Mouse (Mus musculus) liver, adult 2 months (tissue): ENCODE results near the gene Eml2. TPM values are rescaled to one million over a fixed set of nuclear protein-coding genes. Genes with fewer than 3 reads are reported as not detected.
"Not testable (repeated sequence)": the region's sequence is repeated elsewhere in the genome, so short reads cannot be mapped to it uniquely, and the experiment has no call there.

Source experiments
- DNase-seq: peaks from one replicate; pipeline ENCODE4 v3.0.0-alpha.2; 2011; ENCODE audit warnings: low read depth, low spot score; ENCODE audit errors: extremely low read depth
- H3K27ac ChIP-seq: fragments of 200-500 bp; replicated peaks from 2 replicates; pipeline ENCODE4 v1.5.1; 2012; ENCODE audit warnings: low read depth, mild to moderate bottlenecking, control low read depth, inconsistent platforms, low read length; ENCODE audit not compliant: insufficient read depth
- H3K27me3 ChIP-seq: fragments of 200-500 bp; 2 replicates; pipeline ENCODE4 v1.6.1; 2012; ENCODE audit warnings: mild to moderate bottlenecking, moderate library complexity, low read length, inconsistent platforms; ENCODE audit not compliant: control insufficient read depth, insufficient read depth
- H3K36me3 ChIP-seq: fragments of 200-500 bp; 2 replicates; pipeline ENCODE4 v1.6.1; 2012; ENCODE audit warnings: low read length, inconsistent platforms; ENCODE audit not compliant: control insufficient read depth, insufficient read depth
- H3K4me1 ChIP-seq: fragments of 200-500 bp; 2 replicates; pipeline ENCODE4 v1.6.1; 2011; ENCODE audit warnings: low read length; ENCODE audit not compliant: control insufficient read depth, insufficient read depth
- H3K4me3 ChIP-seq: fragments of 200-500 bp; 2 replicates; pipeline ENCODE4 v1.5.1; 2011; ENCODE audit warnings: low read depth, mild to moderate bottlenecking, control low read depth, low read length, moderate library complexity; ENCODE audit not compliant: insufficient read depth
- H3K79me2 ChIP-seq: fragments of 200-500 bp; 2 replicates; pipeline ENCODE4 v1.6.1; 2012; ENCODE audit warnings: inconsistent platforms, mild to moderate bottlenecking, low read length, moderate library complexity; ENCODE audit not compliant: control insufficient read depth, insufficient read depth
- H3K9ac ChIP-seq: fragments of 200-500 bp; 2 replicates; pipeline ENCODE4 v1.6.1; 2012; ENCODE audit warnings: low read depth, mild to moderate bottlenecking, control low read depth, inconsistent platforms, low read length
- CTCF ChIP-seq: fragments of 200-500 bp; IDR thresholded peaks from 2 replicates; pipeline ENCODE4 v1.5.1; 2011; ENCODE audit warnings: low read depth, low read length, control low read depth
- POLR2A ChIP-seq: fragments of 200-500 bp; IDR thresholded peaks from 2 replicates; pipeline ENCODE4 v1.6.1; 2011; ENCODE audit warnings: low read length, control low read depth; ENCODE audit not compliant: insufficient read depth; ENCODE audit errors: extremely low read depth
- WGBS: fragments of 180-500 bp; shearing (Covaris S2); methylation state at CpG from one replicate; pipeline ENCODE4 v1.1.7; 2018; 5-methylcytosine and 5-hydroxymethylcytosine counted together
- polyA plus RNA-seq: library from polyadenylated mRNA; depleted of rRNA; stranded (reverse); fragments of >200 nt; gene quantifications from 2 replicates; pipeline ENCODE4 v1.2.3, GENCODE M21; 2012
- total RNA-seq: library from RNA; depleted of rRNA; stranded (reverse); fragments of >200 nt; gene quantifications from 2 replicates; pipeline ENCODE4 v1.2.3, GENCODE M21; 2014

Gene Eml2
- total and polyA plus RNA-seq, 2 experiments, result 9.8 to 12.2 TPM

DNA sequence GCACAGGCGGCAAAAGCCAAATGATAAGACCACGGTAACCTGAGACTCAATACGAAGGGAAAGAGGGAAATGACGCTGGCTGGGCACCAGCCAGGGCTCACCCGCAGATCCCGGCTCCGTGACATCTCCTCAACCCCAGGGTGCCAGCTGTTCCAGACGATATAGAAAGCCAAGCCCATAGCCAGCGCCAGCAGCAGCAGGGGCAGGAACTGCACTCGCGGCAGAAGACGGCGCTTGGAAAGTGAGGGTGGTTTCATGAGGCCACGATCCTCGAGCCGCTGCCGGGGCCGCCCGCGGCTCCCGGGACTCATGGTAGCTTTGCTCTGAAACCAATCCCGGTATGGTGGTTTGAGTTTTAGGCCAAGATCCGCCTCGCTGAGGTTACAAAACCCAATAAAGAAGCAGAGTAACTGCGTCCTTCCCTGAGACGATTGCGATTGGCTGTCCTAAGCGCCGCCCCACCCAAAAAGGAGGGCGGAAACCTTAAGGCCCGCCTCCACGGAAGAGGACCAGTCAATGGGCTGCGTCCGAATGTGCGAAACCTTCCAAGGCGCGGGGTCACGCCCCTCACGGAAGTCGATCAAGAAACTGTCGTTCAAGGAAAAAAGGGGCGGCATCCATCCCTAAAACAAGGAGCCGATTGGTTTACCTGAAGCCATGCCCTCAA, 27.2 kb upstream of the Eml2 start, which contains the start of gene Qpctl:
Gene Qpctl (minus strand): TSS at position 417 of the 667 bp plus-strand sequence.
- TF ChIP-seq CTCF, result no peak
- TF ChIP-seq POLR2A, result peak; percentile 49; the same call in 1 of the 2 replicates
- Histone ChIP-seq H3K27me3 (no peaks in the 10 kb centered on the region), H3K27ac (peak within 1 kb of the TSS; percentile 42; the same call in 1 of the 2 replicates), H3K4me1 (no peaks in the 10 kb centered on the region), H3K79me2 (0 out of 2 replicates have a peak, but pooled peaks cover 2% of the 10 kb centered on the region), H3K4me3 (peak within 1 kb of the TSS; percentile 79), H3K9ac (peak within 1 kb of the TSS; percentile 80), H3K36me3 (peaks cover 7% of the 10 kb centered on the region; the same call in 1 of the 2 replicates)
- peak; percentile 98 for DNase-seq
- under 1% methylated on average over 43 of the region's 43 CpGs for WGBS

DNA sequence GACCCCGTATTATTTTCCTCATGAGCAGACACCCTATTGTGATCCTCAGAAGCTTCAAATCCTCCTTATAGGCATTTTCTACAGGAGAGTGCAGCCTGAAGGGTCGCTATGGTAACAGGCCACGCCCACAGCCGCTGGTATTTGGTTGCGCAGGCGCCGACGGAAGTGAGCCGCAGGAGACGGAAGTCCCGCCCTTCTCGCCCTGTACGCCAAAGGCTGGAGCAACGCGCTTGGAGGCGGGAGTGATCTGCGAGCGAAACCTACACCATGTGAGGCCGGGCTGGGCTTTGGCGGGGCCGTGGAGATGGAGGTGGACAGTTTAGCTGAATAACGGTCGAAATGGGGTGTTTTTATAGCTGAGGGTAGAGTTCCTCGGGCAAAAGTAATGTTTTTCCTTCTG, 26.6 kb upstream of the Eml2 start, which contains the start of gene Snrpd2:
Gene Snrpd2 (plus strand): TSS at position 97 of the 400 bp plus-strand sequence.
- peak; percentile 39; the same call in 1 of the 2 replicates for TF ChIP-seq POLR2A
- no peak for TF ChIP-seq CTCF
- DNase-seq, result peak; percentile 84
- 1% methylated on average over 24 of the region's 24 CpGs for WGBS
- Histone ChIP-seq H3K9ac (peak within 1 kb of the TSS; percentile 80), H3K79me2 (0 out of 2 replicates have a peak, but pooled peaks cover 2% of the 10 kb centered on the region), H3K27me3 (no peaks in the 10 kb centered on the region), H3K36me3 (peaks cover 7% of the 10 kb centered on the region; the same call in 1 of the 2 replicates), H3K27ac (peak within 1 kb of the TSS; percentile 42; the same call in 1 of the 2 replicates), H3K4me3 (peak within 1 kb of the TSS; percentile 79), H3K4me1 (no peaks in the 10 kb centered on the region)

DNA sequence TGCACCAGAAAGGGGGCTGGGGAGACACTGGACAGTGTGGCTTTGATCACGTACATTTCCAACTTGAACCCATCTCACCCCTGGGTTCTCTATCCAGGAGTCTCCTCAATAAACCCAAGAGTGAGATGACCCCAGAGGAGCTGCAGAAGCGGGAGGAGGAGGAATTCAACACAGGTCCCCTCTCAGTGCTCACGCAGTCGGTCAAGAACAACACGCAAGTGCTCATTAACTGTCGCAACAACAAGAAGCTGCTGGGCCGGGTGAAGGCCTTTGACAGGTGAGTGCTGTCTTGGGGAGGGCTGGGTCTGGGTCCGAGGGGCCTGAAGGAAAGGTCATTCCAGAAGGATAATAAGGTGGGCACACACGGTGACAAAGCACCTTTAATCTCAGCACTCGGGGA, 25.1 kb upstream of the Eml2 start:
- H3K36me3 ChIP-seq, DNase-seq, H3K9ac ChIP-seq, H3K27me3 ChIP-seq, H3K27ac ChIP-seq, H3K4me1 ChIP-seq, H3K79me2 ChIP-seq, H3K4me3 ChIP-seq: not testable (repeated sequence)
- 93% methylated on average over 10 of the region's 10 CpGs for WGBS

DNA sequence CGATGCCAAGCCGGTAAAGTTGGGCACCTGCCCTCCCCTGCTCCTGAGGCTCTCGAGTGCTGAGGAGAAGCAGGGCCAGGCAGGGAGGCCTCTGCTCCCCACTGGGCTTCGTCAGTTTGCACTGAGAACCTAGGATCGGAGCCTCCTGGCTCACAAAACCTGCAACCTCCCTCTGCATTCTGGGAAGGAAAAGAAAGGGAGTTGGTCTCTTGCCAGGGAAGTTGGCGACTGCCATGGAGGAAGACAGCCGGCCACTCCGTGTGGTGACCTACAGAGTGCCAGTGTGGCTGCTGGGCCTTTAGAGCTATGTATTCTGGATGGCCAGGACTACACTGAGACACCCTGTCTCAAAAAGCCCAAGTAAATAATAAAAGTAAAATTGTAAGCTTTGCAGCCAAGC, 21.4 kb upstream of the Eml2 start:
- H3K79me2 ChIP-seq, result no peaks in the 10 kb centered on the region
- 85% methylated on average over 8 of the region's 8 CpGs for WGBS
- H3K4me1 ChIP-seq, result peaks cover 2% of the 10 kb centered on the region; the same call in 1 of the 2 replicates
- H3K9ac ChIP-seq, result no peak overlapping the region
- peaks cover 5% of the 10 kb centered on the region; the same call in 1 of the 2 replicates for H3K27me3 ChIP-seq
- DNase-seq, result no peak
- H3K36me3 ChIP-seq, result peaks cover 7% of the 10 kb centered on the region; the same call in 1 of the 2 replicates
- no peak overlapping the region for H3K4me3 ChIP-seq
- TF ChIP-seq POLR2A, result no peak
- no peak for TF ChIP-seq CTCF
- no peak overlapping the region for H3K27ac ChIP-seq

DNA sequence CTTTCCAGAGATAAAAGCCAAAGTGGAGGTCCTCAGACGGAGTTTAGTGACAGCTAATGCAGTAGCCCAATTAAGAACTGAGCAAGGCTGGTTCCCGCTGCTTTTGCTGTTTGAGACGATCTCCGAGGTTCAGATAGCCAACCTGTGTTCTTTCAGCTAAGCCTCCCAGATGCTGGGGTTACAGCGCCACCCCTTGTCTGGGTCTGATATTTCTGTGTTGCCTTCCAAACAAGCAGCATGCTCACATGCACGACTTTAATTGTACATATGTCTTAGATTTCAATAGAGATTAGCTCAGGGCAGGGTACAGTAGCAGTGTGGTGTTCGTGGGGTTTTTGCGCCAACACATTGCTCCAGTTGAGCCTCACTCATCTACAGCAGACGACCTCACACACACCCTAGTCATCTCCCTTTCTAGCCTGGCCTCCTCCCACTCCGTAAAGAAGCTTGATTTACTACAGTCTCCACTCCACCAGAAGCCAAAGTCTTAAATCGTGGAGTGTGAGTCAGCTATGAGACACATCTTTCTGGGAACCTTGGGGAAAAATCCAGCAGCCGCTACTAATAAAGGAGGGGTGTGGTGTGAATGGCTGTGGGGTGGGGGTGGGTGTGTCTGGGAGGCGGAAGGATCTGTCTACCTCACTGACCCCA, 20.3 kb upstream of the Eml2 start:
- H3K4me3 ChIP-seq, result no peak overlapping the region
- peaks cover 5% of the 10 kb centered on the region; the same call in 1 of the 2 replicates for H3K27me3 ChIP-seq
- TF ChIP-seq POLR2A (no peak), CTCF (peak; percentile 2; the same call in 1 of the 2 replicates)
- H3K79me2 ChIP-seq, result no peaks in the 10 kb centered on the region
- no peak overlapping the region for H3K27ac ChIP-seq
- H3K4me1 ChIP-seq, result peaks cover 2% of the 10 kb centered on the region; the same call in 1 of the 2 replicates
- H3K36me3 ChIP-seq, result peaks cover 7% of the 10 kb centered on the region; the same call in 1 of the 2 replicates
- DNase-seq, result no peak
- no peak overlapping the region for H3K9ac ChIP-seq
- 77% methylated on average over 13 of the region's 13 CpGs for WGBS
